Mouse (Mus musculus): ENCODE results near the gene Slc6a20b.
"Not testable (repeated sequence)": the region's sequence is repeated elsewhere in the genome, so short reads cannot be mapped to it uniquely, and the experiment has no call there.

The Slc6a20b gene

DNA sequence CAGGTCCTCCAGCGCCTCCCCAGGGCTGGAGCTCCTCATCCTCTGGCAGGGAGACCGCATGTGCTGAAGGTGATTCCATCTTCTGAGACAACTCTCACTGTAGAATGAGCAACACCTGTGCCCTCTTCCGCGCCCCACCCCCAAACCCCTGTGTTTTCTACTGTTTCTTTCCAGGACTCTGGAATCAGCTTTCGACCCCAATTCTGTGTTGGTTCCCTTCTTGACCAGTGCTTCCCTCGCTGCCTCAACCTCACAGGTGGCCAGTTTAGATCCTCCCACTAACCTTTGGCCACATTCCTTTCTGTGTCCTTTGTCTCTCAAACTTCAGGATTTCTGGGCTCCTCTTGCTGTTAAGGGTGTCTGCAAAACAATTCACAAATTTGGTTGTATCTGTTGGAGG, at the start of gene Slc6a20b:
Gene Slc6a20b, minus strand, starts transcription at position 285 of the 400 bp plus-strand sequence.
- no peak for DNase-seq

DNA sequence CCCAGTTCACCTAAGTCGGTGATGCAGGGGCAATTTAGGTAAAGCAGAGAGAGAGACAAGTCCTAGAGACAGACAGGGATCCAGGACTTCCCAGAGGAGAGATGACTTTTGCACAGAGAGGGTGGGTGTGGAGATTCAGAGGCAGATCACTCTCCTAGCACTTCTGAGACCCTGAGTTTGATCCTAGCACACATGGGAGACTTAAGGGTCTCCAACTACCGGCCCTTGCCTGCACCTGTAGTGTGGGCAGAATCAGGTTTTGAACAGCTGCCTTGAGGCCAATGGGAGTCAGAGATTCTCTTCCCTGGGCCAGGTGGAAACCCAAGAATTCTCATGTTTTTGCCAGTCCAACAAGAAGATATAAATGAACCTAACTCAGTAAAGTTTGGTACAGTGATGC, 46.8 kb upstream of the Slc6a20b start:
- no peak for DNase-seq

DNA sequence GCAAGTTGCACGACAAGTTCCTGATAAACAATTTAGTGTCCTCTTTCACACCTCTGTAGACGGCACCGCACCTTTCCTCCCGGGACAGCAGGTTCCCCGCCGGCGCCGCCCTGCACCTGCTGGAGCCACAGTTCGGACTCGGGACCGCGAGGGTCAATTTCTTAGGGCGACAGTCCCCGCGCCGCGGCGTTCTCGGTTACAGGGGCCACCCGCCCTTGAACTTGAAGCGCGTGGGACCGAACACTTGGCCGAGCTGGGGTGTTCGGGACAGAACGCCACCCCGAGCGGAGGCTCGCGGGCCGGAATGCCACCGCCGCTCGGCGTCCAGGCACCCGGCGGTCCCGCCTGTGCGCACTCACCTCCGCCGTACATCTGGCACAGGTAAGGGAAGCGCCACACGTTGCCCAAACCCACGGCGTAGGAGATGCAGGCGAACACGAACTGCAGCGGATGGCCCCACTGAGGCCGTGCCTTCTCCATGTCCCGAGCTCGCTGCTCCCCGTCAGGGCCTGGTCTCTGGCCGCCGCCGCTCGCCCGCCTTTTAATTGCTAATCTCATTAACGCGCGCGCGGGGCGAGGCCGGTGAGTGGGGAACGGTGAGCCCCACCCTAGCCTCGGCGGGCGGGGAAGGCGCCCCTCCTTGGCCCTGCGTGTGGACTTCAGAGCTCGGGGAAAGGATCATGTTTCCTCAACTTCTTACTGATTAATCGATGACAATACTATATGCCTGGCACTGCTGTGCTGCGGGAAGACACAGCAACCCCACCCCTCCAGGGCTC, 46.2 kb upstream of the Slc6a20b start, which contains the start of the genes Ccr9 and Slc6a20a:
Gene Ccr9, plus strand, starts transcription at position 113 of the 779 bp plus-strand sequence.
Gene Slc6a20a, minus strand, starts transcription at position 559 of the 779 bp plus-strand sequence.
- DNase-seq = no peak

DNA sequence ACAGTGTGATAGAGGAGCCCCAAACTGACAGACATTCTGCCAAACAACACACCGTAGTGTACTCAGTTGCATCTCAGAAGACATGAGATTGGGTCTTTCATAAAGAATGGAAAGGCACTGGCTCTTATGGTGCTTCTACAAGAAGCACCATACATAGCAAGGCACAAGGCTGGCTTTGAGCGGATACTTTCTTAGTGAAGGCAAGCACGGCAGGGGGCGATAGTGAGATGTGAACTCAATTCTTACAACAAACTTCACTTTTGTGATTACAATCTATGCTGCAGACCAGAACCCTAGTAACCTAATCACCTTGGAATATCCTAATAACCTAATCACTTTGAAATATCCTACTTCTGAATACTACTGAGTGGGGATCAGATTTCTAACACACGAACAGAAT, 33.3 kb upstream of the Slc6a20b start:
- peak in 1 of 2 experiments; percentile 6 for DNase-seq

DNA sequence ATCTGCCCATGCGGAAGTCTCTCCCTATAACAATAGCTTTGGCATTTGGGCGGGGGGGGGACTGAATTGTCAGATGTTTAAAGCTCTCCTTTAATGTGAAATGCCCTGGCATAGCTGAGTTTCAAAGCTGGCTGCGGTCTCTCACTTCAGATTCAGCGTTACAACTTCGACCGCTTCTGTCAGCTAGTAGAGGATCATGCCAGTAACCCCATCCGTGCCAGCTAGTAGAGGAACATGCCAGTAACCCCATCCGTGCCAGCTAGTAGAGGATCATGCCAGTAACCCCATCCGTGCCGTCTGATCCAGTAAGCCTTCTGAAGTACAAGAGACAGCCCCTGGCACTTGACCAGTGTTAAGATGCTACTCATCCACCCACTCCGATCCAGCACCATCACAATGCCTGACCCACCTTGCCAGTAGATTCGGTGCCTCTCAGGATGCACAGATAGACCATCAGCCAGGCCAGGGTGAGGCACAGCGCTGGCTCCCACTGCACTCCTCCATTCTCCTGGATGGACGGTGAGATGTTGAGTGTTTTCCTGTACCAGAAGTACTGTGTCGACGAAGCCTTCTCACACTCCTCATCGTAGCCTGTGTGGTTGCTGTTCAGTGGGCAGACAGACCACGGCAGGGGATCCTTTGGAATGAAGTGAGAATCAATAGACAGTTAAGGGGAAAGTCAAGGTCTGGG, 27.8 kb upstream of the Slc6a20b start:
- not testable (repeated sequence) for DNase-seq

DNA sequence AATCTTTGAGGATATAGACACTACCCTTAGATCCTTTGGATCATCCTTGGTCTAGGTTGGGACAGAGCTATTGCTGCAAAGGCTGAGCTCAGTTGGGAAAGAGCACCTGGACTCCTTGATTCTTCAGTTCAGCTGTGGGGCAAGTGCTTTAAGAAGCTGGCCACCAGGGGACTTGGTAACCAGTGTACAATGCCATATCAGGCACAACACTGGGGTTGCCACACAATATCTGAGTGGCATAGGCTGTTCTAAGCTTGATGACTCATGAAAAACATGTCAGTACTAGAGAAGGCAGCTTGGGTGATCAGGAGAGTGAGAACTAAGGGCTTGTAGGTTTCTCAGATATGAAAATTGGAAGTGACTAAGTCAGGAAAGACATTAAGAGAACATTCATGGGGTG, 26.6 kb upstream of the Slc6a20b start:
- no peak for DNase-seq

DNA sequence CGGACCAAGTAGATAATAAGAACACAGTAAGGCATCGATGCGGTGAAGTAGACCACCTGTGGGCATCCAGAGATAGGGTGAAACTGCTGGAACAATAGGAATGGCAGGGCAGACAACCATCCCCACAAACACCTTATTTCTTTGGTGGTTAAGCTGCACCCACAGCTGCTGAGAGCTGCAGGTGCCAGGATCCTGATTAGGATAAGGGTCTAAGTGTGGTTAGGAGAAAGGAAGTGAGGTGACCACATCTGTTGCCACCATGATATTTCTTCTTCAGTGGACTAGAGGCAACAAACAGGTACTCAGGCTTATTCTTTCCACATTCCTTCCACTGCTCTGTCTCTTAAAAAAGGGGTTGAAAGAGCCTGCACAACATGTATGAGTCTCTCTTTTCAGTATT, 25.1 kb upstream of the Slc6a20b start:
- DNase-seq = no peak

DNA sequence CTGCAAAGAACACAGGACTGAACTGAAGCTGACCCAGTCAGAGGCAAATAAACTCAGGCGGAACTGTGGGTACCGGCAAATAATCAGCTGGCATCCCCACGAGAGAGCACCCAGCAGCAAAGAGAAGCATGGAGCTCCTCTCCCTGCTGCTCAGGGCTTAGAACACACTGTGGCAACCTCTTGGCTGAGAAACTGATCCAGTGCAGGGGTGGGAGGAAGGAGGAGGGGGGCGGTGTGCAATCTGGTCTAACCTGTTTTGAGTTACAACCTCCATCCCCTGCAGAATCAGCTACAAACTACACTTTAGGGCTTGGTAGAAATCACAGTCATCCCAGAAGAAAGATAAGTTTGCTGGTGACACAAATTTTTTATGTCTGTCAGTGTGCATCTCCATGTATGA, 19.0 kb upstream of the Slc6a20b start:
- DNase-seq = no peak

DNA sequence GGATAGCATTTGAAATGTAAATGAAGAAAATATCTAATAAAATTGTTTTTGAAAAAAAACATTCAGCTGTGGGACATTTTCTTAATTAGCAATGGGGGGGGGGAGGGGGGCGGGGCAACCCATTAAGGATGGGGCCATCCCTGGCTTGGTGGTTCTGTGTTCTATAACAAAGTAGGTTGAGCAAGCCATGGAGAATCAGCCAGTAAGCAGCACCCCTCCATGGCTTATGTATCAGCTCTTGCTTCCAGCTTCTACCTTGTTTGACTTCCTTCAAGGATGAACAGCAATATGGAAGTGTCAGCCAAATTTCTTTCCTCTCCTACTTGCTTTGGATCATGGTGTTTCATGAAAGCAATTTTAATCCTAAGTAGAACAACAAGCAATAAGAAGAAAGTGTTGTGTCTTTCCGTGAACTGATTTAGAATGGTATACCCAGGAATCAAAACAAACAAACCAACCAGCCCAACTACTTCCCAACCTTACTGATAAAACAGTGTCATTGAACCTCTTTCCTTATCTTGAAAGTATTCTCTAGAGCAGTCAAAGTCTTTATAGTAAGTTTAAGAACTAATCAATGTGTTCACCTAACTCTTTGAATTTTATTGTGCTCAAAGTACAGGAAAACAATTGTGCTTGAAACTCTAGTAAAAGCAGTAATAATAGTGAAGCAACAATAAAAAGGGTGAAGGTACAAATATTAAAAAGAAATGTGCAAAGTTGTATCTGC, 17.6 kb upstream of the Slc6a20b start:
- DNase-seq = no peak

DNA sequence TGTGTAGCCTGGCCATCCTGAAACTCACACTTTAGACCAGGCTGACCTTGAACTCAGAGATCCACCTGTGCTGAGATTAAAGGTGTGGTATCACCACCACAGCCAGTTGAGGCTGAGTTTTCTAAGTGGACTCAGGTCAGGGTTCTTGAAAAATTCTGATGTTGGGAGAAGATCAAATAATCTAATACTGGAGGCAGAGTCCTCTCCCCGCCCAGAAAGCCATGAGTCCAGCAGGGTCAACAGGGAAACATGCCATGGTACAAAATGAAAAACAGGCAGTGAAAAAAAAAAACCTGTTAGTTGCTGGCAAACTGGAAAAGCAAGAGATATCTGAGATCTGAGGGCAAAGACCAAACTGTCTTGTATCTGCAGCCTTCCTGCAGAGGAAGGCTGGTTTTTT, 7.7 kb upstream of the Slc6a20b start:
- no peak for DNase-seq

DNA sequence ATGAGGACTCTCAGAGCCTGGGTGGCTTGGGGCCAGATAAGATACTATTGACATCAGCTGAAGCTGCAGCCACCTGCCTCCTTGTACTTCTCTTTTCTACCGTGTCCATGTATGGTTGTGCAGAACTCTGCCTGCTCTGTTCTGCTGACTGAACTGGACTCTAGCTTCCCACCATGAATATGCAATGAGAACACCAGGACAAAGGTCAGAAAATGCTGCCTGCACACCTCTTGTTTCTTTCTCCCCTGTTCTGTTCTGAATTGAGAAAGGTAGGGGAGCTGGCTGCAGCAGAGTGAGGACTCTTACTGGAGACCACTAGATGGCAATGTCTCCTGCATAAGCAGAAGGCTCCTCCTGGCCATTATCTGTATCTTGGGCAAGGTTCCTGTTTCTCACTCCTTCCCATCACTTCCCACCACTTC, 6.3 kb upstream of the Slc6a20b start:
- peak; percentile 10 to 13 for DNase-seq

DNA sequence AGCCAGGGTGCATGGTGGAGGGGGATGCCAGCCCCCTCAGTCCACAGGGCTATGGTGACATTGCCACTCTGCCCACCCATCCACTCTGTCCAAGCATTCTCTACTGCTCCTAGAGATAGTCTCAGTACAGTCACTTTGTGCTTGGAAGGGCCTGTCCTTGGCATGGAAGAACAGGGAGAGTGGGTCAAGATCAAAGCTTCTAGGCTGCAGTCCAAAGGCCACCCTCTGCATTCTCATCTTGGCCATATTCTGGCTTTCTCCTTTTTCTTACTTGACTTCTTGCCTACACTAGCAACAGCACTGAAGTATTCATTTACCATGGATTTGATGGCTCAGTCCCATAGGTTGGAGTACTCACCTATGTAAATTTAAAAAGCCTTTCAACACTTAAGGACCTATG, 5.9 kb upstream of the Slc6a20b start:
- no peak for DNase-seq

DNA sequence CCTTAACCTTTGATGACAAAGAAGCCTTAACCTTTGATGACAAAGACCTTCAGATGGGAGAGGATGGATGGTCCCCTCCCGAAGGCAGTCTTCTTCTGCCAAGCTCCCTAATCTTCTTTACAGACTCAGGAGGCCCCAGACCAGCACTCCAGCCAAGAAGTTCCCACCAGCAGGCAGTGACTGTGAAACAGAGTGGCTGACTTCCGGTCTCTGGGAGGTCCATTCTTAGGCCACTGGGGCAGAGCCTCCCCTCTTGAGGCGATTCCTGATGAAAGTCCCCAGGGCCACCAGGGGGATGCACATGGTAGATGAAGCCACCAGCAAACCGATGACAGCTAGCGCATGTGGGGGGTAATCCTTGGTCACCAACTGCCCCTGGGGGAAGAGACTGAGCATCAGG, 4.4 kb upstream of the Slc6a20b start:
- DNase-seq = no peak

DNA sequence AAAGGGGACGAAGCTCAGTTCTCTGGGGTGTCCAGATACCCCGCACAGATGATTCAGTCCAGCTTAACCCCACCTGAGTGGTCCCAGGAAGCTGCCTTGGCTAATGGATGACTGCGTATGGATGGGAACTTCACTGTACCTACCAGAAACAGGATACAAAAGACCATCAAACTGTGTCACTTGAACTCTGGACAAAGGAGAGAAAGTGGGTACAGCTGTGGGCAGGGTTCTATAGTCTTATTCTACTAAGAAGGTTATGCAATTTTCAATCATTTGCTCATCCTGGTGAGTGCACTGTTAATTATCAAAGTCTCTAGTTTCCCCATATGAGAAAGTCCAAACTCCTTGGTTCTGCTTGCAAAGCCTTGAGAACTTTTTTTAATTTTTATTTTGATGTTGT, 628 bp upstream of the Slc6a20b start:
- DNase-seq = no peak

DNA sequence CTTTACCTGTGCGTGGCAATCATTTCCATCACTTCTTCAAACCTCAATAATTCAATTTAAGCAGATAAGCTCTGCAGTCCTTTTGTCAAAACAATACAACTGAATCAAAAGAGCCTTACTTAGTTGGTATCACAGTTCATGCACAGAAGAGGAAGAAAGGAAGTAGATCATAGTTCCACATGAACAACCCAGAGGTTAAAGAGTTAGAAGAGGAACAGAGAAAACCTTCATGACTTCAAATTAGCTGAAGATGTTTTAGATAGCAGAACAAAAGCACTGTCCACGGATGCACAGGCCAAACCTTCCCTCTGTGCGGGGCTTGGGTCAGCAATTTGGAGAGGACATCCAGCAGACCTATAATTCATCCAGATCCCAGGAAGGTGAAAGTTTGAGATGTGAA, 699 bp downstream of the Slc6a20b start:
- DNase-seq = no peak

DNA sequence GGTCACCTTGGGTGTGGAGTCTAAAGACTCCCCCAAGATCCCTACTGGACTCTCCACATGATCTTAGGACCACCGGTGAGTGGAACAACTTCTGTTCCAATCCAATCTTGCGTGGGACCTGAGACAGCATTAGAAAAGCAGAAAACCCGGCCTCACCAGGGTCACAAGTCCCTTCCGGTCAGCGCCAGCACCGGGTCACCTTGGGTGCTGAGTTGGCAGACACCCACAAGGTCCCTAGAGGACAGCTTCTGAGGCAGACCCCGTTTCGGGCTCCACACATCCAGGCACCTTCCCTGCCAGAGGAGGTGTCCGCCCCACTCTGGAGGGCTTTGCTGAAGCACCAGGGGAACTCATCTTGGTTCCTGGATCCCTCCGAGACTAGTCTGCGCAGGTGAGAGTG, 6.5 kb downstream of the Slc6a20b start:
- DNase-seq = no peak

DNA sequence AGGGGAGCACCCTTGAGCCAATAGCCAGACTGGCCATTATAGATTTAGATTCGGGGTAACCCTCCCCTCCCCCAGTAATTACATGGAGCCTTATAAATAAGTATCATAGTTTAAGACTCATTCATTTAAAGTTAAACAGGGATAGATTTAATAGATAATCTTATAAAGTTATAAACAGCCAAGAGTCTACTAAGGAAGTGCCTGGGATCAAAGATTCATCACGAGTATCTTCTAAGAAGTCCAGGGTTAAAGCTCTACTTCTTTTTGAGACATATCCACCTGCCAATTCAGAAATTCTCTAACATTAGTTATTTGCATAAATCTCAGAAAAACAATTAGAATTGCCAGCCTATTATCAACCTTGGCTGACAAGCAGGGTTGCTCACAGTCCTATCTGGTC, 7.6 kb downstream of the Slc6a20b start:
- DNase-seq = no peak

DNA sequence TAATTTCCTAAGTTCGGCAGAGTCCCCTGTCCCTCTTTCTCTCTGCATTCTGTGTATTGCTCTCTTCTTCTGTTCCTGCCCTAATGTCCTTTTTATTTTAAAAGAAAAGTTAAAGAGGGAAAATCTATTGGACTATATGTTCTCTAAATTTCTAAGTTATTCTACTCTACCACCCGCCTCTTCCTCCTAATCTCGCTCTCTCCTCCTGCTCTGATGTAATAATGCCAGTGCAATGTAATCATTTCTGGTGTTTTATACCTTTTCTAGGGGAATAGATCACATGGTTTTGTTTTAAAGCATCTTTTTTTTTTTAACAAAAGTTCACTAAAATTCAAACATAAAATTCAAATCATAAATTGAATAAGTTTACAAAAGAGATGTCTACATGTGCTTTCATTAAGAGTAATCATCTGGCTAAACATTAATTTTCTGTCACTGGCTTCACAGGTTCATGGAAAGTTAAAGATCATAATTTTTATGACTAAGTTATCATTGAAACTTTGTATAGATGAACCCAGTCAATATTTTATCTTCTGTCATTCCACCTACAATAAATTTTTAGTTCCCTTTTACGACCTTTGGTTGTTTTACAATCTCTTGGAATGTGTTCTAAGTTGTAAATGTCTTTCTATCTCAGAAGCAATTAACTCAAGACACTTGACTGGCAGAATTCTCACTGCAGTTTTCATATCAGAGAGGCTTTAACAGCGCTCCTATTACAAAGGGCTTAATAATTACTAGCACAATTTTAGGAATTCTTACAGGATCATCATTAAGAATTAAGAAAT, 11.9 kb downstream of the Slc6a20b start:
- DNase-seq = no peak

DNA sequence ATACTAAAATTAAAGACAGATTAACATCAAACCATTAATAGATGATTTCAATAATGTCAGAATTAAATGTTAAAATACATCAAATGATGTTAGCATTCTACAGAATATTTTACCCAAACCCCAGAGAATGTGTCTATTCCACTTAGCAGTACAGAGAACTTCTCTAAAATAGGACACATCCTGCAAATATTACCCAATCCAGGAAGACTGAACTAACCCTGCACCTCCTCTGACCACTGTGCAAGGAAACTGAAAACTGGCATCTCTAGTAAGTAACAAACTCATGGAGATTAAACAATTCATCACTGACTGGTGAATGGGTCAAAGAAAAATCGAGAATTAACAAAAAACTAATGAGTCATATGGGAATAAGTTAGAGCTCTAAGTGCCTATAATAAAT, 30.8 kb downstream of the Slc6a20b start:
- DNase-seq = no peak

DNA sequence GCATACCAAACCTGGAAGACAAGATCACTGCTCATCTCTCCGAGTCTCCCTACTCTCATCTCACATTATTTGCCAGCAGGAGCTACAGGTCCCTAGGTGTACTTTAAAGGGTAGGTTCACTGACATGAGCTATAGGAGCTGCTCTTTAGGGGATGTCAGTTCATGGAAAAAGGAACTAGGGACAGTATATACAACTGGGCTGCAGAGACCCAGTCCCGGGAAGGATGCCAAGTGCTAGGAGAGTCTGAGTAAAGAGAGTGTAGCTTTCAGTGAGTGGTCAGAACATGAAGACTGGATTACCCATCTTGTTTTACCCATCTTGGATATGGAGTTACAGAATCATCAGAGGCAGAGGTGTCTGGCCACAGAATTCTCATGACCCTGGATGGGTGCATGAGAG, 35.0 kb downstream of the Slc6a20b start:
- DNase-seq = no peak

DNA sequence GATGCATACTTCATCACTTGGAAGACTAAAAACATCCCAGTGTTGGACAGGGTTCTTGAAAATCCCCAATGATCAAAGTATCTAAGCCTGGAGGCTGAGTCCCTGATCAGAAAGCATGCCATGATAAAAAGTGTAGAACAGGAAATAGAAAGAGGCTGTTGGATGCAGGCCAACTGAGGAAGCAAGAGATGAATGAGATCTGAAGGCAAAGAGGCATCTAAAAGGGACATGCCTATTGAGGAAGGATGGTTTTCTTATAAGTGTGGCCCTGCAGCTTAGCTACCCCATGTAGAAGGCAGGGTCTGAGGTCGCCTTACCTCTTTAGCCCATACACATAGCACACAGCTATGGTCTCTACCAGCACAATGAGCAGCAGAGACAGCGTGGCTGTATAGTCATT, 35.5 kb downstream of the Slc6a20b start:
- DNase-seq = no peak

DNA sequence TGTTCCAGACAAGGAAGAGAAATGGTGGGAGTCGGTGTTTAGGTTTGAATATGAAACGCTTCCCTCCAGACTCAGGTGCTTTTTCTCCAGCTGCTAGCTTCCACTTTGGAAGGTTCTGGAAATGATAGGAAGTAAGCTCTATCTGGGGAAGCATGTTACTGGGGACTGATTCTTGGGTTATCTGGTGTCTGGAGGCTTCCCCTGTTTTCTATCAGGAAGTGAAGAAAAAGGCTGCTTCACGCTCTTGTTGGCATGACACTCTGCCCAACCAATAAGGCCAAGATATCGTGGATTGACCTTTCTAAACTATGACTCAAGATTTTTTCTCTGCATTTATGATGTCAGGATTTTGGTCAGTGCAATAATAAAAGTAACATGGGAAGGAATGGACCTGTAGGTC, 37.2 kb downstream of the Slc6a20b start:
- DNase-seq = no peak
